Mouse (Mus musculus) heart, embryonic 16.5 days (tissue): ENCODE results near the gene Tbc1d10c. TPM values are rescaled to one million over a fixed set of nuclear protein-coding genes. Genes with fewer than 3 reads are reported as not detected.

ENCODE experiments used
- ATAC-seq: fragments of 200-750 bp; cut with Nextera tagmentation; replicated peaks from 2 replicates; pipeline ENCODE4 v1.8.0; 2017; ENCODE audit warnings: moderate number of reproducible peaks; ENCODE audit not compliant: insufficient read depth, low FRiP score; ENCODE audit errors: extremely low read depth
- H3K27ac ChIP-seq: fragments of 300-500 bp; sonication (generic); 2 replicates; pipeline ENCODE4 v1.5.1; 2014; ENCODE audit warnings: mild to moderate bottlenecking, low read length, control low read depth, moderate library complexity
- H3K27me3 ChIP-seq: fragments of 300-500 bp; sonication (generic); 2 replicates; pipeline ENCODE4 v1.6.1; 2014; ENCODE audit warnings: low read length, mixed read lengths; ENCODE audit not compliant: control insufficient read depth, insufficient read depth
- H3K36me3 ChIP-seq: fragments of 300-500 bp; sonication (generic); 2 replicates; pipeline ENCODE4 v1.6.1; 2014; ENCODE audit not compliant: control insufficient read depth, insufficient read depth
- H3K4me1 ChIP-seq: fragments of 300-500 bp; sonication (generic); 2 replicates; pipeline ENCODE4 v1.6.1; 2014; ENCODE audit warnings: low read length, mixed read lengths; ENCODE audit not compliant: control insufficient read depth, insufficient read depth
- H3K4me2 ChIP-seq: fragments of 300-500 bp; sonication (generic); 2 replicates; pipeline ENCODE4 v1.6.1; 2014; ENCODE audit warnings: low read depth, mild to moderate bottlenecking, control low read depth, low read length
- H3K4me3 ChIP-seq: fragments of 300-500 bp; sonication (generic); 2 replicates; pipeline ENCODE4 v1.5.1; 2014; ENCODE audit warnings: mild to moderate bottlenecking, control low read depth, low read length
- H3K9ac ChIP-seq: fragments of 300-500 bp; sonication (generic); 2 replicates; pipeline ENCODE4 v1.6.1; 2014; ENCODE audit warnings: low read length, control low read depth
- H3K9me3 ChIP-seq: fragments of 300-500 bp; sonication (generic); replicated peaks from 2 replicates; pipeline ENCODE4 v1.6.1; 2016; ENCODE audit warnings: low read length; ENCODE audit not compliant: control insufficient read depth
- WGBS: fragments of 180-500 bp; shearing (Covaris S2); extraction: QIAGEN DNeasy Blood & Tissue Kit; methylation state at CpG from one replicate; pipeline ENCODE4 v1.1.7; 2014; 5-methylcytosine and 5-hydroxymethylcytosine counted together
- polyA plus RNA-seq: library from polyadenylated mRNA; unstranded; fragments of >200 nt; fragmentation: Nextera tagmentation; extraction: Ambion mirVana; gene quantifications from 2 replicates; pipeline ENCODE4 v1.2.1, GENCODE M21; 2015

Tbc1d10c gene
- polyA plus RNA-seq, 1 experiment from 2014 or later = 26.5 TPM

DNA sequence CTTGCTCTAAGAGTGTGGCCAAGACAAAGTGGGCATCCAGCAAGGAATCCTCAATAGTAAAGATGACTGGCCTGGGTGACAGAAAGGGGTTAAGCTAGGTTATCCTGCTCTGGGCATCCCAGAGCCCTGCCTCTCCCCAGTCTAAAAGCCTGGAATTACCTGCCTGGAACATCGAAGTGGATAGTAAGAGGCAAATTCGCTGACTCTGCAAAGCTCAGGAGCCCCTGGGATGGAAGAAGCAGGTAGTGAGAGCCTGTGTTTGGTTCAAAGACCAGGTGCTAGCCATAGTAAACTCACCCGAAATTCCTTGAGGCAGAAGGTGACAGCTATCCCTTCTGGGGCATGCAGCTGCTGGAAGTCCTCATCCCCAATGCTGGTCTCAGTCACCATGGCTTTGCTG lies 6.1 kb upstream of the Tbc1d10c start:
- WGBS = 70% methylated on average over 3 of the region's 3 CpGs
- Histone ChIP-seq H3K4me2 (no peak overlapping the region), H3K9ac (no peak overlapping the region), H3K4me1 (peaks cover 36% of the 10 kb centered on the region), H3K27ac (no peak overlapping the region), H3K27me3 (no peaks in the 10 kb centered on the region), H3K4me3 (no peak overlapping the region), H3K36me3 (peaks cover 39% of the 10 kb centered on the region), H3K9me3 (no peaks in the 10 kb centered on the region)
- ATAC-seq = no peak

DNA sequence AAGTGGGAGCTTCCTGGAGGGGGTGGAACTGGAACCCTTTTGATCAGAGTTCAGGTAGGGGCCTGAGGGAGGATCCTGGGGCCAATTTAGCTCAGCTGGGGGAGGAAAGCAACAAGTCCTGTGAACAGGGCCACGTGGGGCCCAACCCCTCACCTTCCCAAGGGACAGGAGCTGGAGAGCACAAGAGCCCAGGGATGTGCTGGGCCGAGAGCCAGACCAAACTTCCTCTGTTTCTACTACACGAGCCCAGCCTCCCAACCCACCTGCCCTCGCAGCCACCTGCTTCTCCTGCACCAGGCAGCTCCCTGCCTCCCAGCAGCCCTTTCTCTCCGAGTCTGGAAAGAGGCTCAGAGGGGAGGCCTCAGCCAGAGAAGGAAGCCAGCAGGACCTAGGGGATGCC lies 5.5 kb upstream of the Tbc1d10c start:
- Histone ChIP-seq H3K36me3 (peaks cover 39% of the 10 kb centered on the region), H3K9ac (no peak overlapping the region), H3K9me3 (no peaks in the 10 kb centered on the region), H3K4me1 (peaks cover 33% of the 10 kb centered on the region), H3K27ac (no peak overlapping the region), H3K4me3 (no peak overlapping the region), H3K27me3 (no peaks in the 10 kb centered on the region), H3K4me2 (no peak overlapping the region)
- WGBS = 37% methylated on average over 5 of the region's 5 CpGs
- ATAC-seq = no peak

DNA sequence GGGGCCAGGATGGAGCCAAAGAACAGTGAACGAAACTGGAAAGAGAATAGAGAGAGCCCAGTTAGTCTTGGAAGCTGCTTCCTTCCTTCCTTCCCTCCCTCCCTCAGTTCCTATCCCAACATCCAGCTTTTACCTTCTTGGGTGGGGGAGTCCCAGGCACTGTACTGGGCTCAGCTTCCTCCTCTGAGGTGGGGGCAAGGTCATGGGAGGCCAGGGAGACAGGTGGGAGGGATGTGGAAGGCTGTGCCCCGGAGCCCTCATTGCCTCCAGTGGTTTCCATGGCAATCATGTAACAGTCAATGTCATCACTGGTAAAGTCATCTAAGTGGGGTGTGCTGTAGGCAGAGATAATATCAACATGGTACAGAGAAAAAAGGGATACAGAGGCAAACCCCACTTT lies 5.0 kb upstream of the Tbc1d10c start:
- no peak for ATAC-seq
- Histone ChIP-seq H3K4me1 (peaks cover 38% of the 10 kb centered on the region), H3K9ac (no peak overlapping the region), H3K9me3 (no peaks in the 10 kb centered on the region), H3K27me3 (no peaks in the 10 kb centered on the region), H3K36me3 (peaks cover 39% of the 10 kb centered on the region), H3K4me2 (no peak overlapping the region), H3K27ac (no peak overlapping the region), H3K4me3 (no peak overlapping the region)
- 56% methylated on average over 2 of the region's 2 CpGs for WGBS

DNA sequence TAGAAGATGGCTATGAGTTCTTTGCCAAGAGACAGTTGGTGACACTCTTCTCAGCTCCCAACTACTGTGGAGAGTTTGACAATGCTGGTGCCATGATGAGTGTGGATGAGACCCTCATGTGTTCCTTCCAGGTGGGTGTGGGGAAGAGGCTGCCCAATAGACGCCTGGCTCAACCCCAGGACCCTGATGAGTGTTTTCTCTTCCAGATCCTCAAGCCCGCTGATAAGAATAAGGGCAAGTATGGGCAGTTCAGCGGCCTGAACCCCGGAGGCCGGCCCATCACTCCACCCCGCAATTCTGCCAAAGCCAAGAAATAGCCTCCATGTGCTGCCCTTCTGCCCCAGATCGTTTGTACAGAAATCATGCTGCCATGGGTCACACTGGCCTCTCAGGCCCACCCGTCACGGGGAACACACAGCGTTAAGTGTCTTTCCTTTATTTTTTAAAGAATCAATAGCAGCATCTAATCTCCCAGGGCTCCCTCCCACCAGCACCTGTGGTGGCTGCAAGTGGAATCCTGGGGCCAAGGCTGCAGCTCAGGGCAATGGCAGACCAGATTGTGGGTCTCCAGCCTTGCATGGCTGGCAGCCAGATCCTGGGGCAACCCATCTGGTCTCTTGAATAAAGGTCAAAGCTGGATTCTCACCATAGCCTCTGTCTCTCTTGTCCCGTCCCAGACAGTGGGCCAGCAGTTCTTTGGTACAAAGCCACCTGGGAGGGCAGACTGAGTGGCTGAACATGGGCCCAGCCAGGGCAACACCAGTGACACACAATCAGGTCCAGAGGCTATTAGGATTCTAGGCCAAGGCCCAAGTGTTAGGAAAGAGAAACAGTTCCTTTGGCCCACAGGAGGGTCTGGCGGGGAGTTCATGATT lies 3.9 kb upstream of the Tbc1d10c start:
- Histone ChIP-seq H3K9me3 (no peaks in the 10 kb centered on the region), H3K27ac (no peak overlapping the region), H3K4me3 (no peak overlapping the region), H3K4me2 (no peak overlapping the region), H3K27me3 (no peaks in the 10 kb centered on the region), H3K4me1 (peaks cover 28% of the 10 kb centered on the region), H3K36me3 (peaks cover 38% of the 10 kb centered on the region), H3K9ac (no peak overlapping the region)
- 73% methylated on average over 12 of the region's 12 CpGs for WGBS
- no peak for ATAC-seq

DNA sequence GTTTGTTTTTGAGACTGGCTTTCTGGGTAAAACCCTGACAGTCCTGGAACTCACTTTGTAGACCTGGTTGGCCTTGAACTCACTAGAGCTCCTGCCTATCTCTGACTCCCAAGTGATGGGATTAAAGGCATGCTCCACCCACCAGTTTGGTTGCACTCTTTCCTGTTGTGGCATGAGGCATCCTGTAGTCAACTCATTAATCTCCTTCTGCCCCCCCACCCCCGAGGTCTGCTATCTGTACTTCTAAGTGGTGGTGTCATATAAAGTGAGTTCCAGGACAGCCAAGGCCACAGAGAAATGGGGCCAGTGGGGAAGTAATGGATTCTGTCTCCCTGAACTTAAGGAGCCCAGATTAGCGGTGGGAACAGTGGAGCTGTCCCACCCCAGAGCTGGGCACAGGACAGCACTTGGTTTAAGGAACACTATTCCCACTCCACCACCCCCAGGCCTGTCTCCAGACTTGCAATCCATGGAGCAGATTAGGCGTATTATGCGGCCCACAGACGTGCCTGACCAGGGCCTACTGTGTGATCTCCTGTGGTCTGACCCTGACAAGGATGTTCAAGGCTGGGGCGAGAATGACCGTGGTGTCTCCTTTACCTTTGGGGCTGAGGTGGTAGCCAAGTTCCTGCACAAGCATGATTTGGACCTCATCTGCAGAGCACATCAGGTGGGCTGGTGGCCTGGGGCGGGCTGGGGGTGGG lies 3.1 kb upstream of the Tbc1d10c start:
- Histone ChIP-seq H3K9ac (no peak overlapping the region), H3K4me3 (no peak overlapping the region), H3K27ac (no peak overlapping the region), H3K36me3 (peaks cover 34% of the 10 kb centered on the region), H3K27me3 (no peaks in the 10 kb centered on the region), H3K9me3 (no peaks in the 10 kb centered on the region), H3K4me1 (peaks cover 27% of the 10 kb centered on the region), H3K4me2 (no peak overlapping the region)
- 76% methylated on average over 8 of the region's 8 CpGs for WGBS
- ATAC-seq = no peak

DNA sequence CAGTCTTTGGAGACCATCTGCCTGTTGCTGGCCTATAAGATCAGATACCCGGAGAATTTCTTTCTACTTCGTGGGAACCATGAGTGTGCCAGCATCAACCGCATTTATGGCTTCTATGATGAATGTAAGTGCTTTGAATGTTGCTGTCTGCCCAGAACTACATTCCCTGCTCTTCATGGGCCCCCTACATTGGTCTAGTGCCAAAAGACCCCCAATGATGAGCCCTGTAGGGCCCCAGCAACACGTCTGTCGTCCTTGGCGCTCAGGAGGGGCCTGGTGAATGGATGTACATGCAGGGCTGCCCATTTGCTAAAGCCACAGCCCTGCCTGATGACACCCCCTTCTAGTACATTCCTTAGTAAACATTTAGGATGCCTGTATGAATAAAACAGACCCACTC lies 2.0 kb upstream of the Tbc1d10c start:
- ATAC-seq = no peak
- 48% methylated on average over 6 of the region's 6 CpGs for WGBS
- Histone ChIP-seq H3K4me1 (peaks cover 27% of the 10 kb centered on the region), H3K4me3 (peak overlapping the region; percentile 95), H3K9me3 (no peaks in the 10 kb centered on the region), H3K9ac (peak overlapping the region; percentile 99), H3K36me3 (peaks cover 34% of the 10 kb centered on the region), H3K4me2 (peak overlapping the region; percentile 98), H3K27me3 (no peaks in the 10 kb centered on the region), H3K27ac (peak overlapping the region; percentile 96)

DNA sequence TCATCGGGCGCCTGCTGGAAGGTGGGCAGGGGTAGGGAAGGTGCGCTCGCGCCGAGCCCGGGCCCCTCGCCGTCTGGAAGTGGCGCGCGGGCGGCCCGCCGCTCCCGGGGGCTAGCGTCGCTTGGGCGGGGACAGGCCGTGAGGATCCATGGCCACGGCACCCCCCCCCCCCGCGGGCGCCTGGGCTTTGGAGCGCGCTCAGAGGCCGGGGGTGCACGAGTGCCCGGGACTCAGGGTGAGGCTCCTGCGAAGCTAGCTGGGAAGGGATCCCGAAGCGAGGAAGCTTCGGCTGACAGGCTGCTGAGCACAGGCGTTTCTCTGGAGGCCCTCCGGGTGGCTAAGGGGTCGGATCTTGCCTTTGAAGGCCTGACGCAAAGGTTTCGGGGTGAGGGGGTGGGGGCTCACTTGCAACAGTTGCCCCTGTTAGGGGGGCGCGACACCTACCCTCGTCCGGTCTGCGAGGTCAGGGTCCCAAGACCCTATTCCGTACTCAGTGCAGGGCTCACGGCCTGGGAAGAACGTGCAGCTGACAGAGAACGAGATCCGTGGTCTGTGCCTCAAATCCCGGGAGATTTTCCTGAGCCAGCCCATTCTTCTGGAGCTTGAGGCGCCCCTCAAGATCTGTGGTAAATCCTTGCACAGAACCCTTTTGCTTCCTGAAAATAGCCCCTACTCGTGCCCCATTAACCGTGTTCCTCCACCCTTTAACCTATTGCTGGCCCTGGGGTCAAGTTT lies 1.3 kb upstream of the Tbc1d10c start:
- H3K9ac ChIP-seq = peak overlapping the region; percentile 99
- peak overlapping the region; percentile 95 for H3K4me3 ChIP-seq
- ATAC-seq = peak; percentile 30
- WGBS = under 1% methylated on average over 52 of the region's 52 CpGs
- no peaks in the 10 kb centered on the region for H3K27me3 ChIP-seq
- peaks cover 32% of the 10 kb centered on the region for H3K4me1 ChIP-seq
- H3K4me2 ChIP-seq = peak overlapping the region; percentile 98
- H3K36me3 ChIP-seq = peaks cover 32% of the 10 kb centered on the region
- H3K27ac ChIP-seq = peak overlapping the region; percentile 96
- H3K9me3 ChIP-seq = no peaks in the 10 kb centered on the region

DNA sequence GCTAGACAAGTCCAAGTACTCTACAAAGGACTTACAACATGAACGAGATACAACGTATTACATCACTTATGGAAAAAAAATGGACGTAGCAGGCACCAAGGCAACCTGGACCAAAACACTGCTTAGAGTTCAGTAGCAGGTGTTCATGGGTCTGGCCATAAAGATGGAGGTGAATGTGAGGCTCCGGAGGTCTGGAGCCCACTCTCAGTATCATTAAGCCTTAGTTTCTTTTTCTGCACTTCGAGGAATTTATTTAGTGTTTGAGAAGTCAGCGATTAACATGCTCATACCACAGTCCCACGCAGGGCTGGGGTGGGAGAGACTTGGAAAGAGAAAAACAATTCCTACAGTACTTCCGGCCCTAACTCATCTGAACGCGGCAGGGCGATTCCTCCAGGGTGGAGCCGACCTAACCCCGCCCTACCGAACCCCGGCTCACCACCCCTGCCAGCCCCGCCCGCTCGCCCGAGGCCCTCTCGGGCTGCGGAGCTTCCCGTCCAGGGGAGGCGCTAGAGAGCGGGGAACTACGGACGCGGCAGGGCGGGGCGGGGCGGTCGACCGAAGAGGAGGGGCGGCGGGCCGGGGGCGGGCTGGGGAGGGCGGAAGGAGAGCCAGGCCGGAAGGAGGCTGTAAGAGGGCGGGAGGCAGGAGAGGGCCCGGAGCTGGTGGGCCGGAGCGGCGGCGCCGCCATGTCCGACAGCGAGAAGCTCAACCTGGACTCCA lies 605 bp upstream of the Tbc1d10c start, which contains the start of gene Ppp1ca:
TSS of gene Ppp1ca (plus strand) at position 538 of the 723 bp plus-strand sequence.
- Histone ChIP-seq H3K27ac (peak within 1 kb of the TSS; percentile 96), H3K4me2 (peak within 1 kb of the TSS; percentile 98), H3K9me3 (no peaks in the 10 kb centered on the region), H3K4me1 (peaks cover 39% of the 10 kb centered on the region), H3K4me3 (peak within 1 kb of the TSS; percentile 95), H3K9ac (peak within 1 kb of the TSS; percentile 99), H3K36me3 (peaks cover 30% of the 10 kb centered on the region), H3K27me3 (no peaks in the 10 kb centered on the region)
- ATAC-seq = peak; percentile 92
- WGBS = 5% methylated on average over 42 of the region's 47 CpGs
